Mouse (Mus musculus) limb, embryonic 12.5 days (tissue): ENCODE measurements around the gene Micu1. TPM values are rescaled to one million over a fixed set of nuclear protein-coding genes. Genes with fewer than 3 reads are reported as not detected.
"Not testable (repeated sequence)": the region's sequence is repeated elsewhere in the genome, so short reads cannot be mapped to it uniquely, and the experiment has no call there.

ENCODE experiments used
- ATAC-seq: fragments of 200-750 bp; cut with Nextera tagmentation; 2 replicates; pipeline ENCODE4 v1.8.0; 2017; ENCODE audit warnings: low read depth, moderate TSS enrichment; ENCODE audit not compliant: insufficient number of reproducible peaks, insufficient read depth, low FRiP score, low TSS enrichment
- H3K27ac ChIP-seq: fragments of 300-500 bp; sonication (generic); 2 replicates; pipeline ENCODE4 v1.5.1; 2016; ENCODE audit warnings: mild to moderate bottlenecking, moderate library complexity
- H3K27me3 ChIP-seq: fragments of 300-500 bp; sonication (generic); 2 replicates; pipeline ENCODE4 v1.6.1; 2016; ENCODE audit warnings: mild to moderate bottlenecking, moderate library complexity
- H3K36me3 ChIP-seq: fragments of 300-500 bp; sonication (generic); 2 replicates; pipeline ENCODE4 v1.6.1; 2016; ENCODE audit warnings: mild to moderate bottlenecking, moderate library complexity
- H3K4me1 ChIP-seq: fragments of 300-500 bp; sonication (generic); replicated peaks from 2 replicates; pipeline ENCODE4 v1.6.1; 2016
- H3K4me2 ChIP-seq: fragments of 300-500 bp; sonication (generic); 2 replicates; pipeline ENCODE4 v1.6.1; 2016; ENCODE audit warnings: mild to moderate bottlenecking, moderate library complexity
- H3K4me3 ChIP-seq: fragments of 300-500 bp; sonication (generic); replicated peaks from 2 replicates; pipeline ENCODE4 v1.5.1; 2016; ENCODE audit warnings: mild to moderate bottlenecking
- H3K9ac ChIP-seq: fragments of 300-500 bp; sonication (generic); replicated peaks from 2 replicates; pipeline ENCODE4 v1.6.1; 2016; ENCODE audit warnings: mild to moderate bottlenecking, moderate library complexity
- H3K9me3 ChIP-seq: fragments of 300-500 bp; sonication (generic); 2 replicates; pipeline ENCODE4 v1.6.1; 2016; ENCODE audit warnings: mild to moderate bottlenecking, moderate library complexity
- WGBS: fragments of 180-500 bp; shearing (Covaris S2); methylation state at CpG from one replicate; pipeline ENCODE4 v1.1.7; 2016; 5-methylcytosine and 5-hydroxymethylcytosine counted together
- polyA plus RNA-seq: library from polyadenylated mRNA; unstranded; fragments of >200 nt; fragmentation: Nextera tagmentation; extraction: Ambion mirVana; gene quantifications from 2 replicates; pipeline ENCODE4 v1.2.1, GENCODE M21; 2016

Micu1 gene
- polyA plus RNA-seq, 1 experiment from 2014 or later = 80.5 TPM

- no peaks in the 10 kb centered on the region for H3K36me3 ChIP-seq
- peak overlapping the region; percentile 45; the same call in 1 of the 2 replicates for H3K27ac ChIP-seq
- no peak for ATAC-seq
- H3K27me3 ChIP-seq = no peaks in the 10 kb centered on the region
- peaks cover 5% of the 10 kb centered on the region for H3K4me1 ChIP-seq
- H3K9me3 ChIP-seq = no peaks in the 10 kb centered on the region
- H3K4me2 ChIP-seq = no peak overlapping the region
- no peak overlapping the region for H3K4me3 ChIP-seq
- no peak overlapping the region for H3K9ac ChIP-seq
- WGBS = 43% methylated on average over 1 of the region's 1 CpGs
Measured at GRCm38 (mm10) chr10:59875396-59875795, 173.1 kb downstream of the Micu1 start.

- not testable (repeated sequence) for H3K27me3 ChIP-seq, H3K27ac ChIP-seq, H3K4me2 ChIP-seq, H3K9ac ChIP-seq, H3K4me3 ChIP-seq, H3K36me3 ChIP-seq, ATAC-seq, H3K9me3 ChIP-seq
- WGBS = 92% methylated on average over 4 of the region's 4 CpGs
- H3K4me1 ChIP-seq = peaks cover 12% of the 10 kb centered on the region
Measured at GRCm38 (mm10) chr10:59876698-59877097, 174.4 kb downstream of the Micu1 start.

- ATAC-seq = no peak
- 80% methylated on average over 15 of the region's 15 CpGs for WGBS
Measured at GRCm38 (mm10) chr10:59877421-59878117, 175.3 kb downstream of the Micu1 start.

GRCm38 (mm10) chr10:59878823-59879222, 176.5 kb downstream of the Micu1 start:
- Histone ChIP-seq H3K9me3 (no peaks in the 10 kb centered on the region), H3K4me3 (peak overlapping the region; percentile 82), H3K4me2 (peak overlapping the region; percentile 72), H3K4me1 (peaks cover 12% of the 10 kb centered on the region), H3K9ac (peak overlapping the region; percentile 92), H3K27ac (peak overlapping the region; percentile 100), H3K36me3 (peaks cover 10% of the 10 kb centered on the region), H3K27me3 (no peaks in the 10 kb centered on the region)
- 17% methylated on average over 5 of the region's 5 CpGs for WGBS
- ATAC-seq = peak; percentile 32

More at GRCm38 (mm10) chr10:59877421-59878117, 175.3 kb downstream of the Micu1 start:
- Histone ChIP-seq H3K27ac (no peak overlapping the region), H3K4me3 (no peak overlapping the region), H3K4me1 (peaks cover 12% of the 10 kb centered on the region), H3K36me3 (no peaks in the 10 kb centered on the region), H3K9me3 (no peaks in the 10 kb centered on the region), H3K9ac (no peak overlapping the region), H3K27me3 (no peaks in the 10 kb centered on the region), H3K4me2 (no peak overlapping the region)

- Histone ChIP-seq H3K27ac (peak within 1 kb of the TSS; percentile 100), H3K36me3 (peaks cover 16% of the 10 kb centered on the region), H3K4me1 (peaks cover 12% of the 10 kb centered on the region), H3K27me3 (no peaks in the 10 kb centered on the region), H3K4me2 (peak within 1 kb of the TSS; percentile 72), H3K4me3 (peak within 1 kb of the TSS; percentile 82), H3K9ac (peak within 1 kb of the TSS; percentile 92), H3K9me3 (no peaks in the 10 kb centered on the region)
- ATAC-seq = peak; percentile 91
- under 1% methylated on average over 80 of the region's 80 CpGs for WGBS
Measured at GRCm38 (mm10) chr10:59879255-59880028, 177.2 kb downstream of the Micu1 start, which contains the start of gene Dnajb12. Gene Dnajb12, plus strand, starts transcription at chr10:59879556.

- under 1% methylated on average over 13 of the region's 13 CpGs for whole genome bisulfite sequencing
- Histone ChIP-seq H3K36me3 (peaks cover 22% of the 10 kb centered on the region), H3K4me3 (peak overlapping the region; percentile 82), H3K9ac (peak overlapping the region; percentile 92), H3K4me1 (peaks cover 12% of the 10 kb centered on the region), H3K9me3 (no peaks in the 10 kb centered on the region), H3K4me2 (peak overlapping the region; percentile 72), H3K27me3 (no peaks in the 10 kb centered on the region), H3K27ac (peak overlapping the region; percentile 100)
- ATAC-seq = peak; percentile 54
Measured at GRCm38 (mm10) chr10:59880029-59880386, 177.7 kb downstream of the Micu1 start.

GRCm38 (mm10) chr10:59880837-59881236, 178.6 kb downstream of the Micu1 start:
- H3K27me3 ChIP-seq = no peaks in the 10 kb centered on the region
- H3K4me3 ChIP-seq = peak overlapping the region; percentile 82
- no peaks in the 10 kb centered on the region for H3K9me3 ChIP-seq
- H3K4me1 ChIP-seq = peaks cover 12% of the 10 kb centered on the region
- H3K27ac ChIP-seq = no peak overlapping the region
- H3K9ac ChIP-seq = peak overlapping the region; percentile 92; the same call in 1 of the 2 replicates
- H3K4me2 ChIP-seq = peak overlapping the region; percentile 72
- H3K36me3 ChIP-seq = peaks cover 30% of the 10 kb centered on the region
- ATAC-seq = no peak
- WGBS = 87% methylated on average over 7 of the region's 7 CpGs

GRCm38 (mm10) chr10:59884327-59885173, 182.3 kb downstream of the Micu1 start:
- H3K27ac ChIP-seq = no peak overlapping the region
- 91% methylated on average over 10 of the region's 10 CpGs for WGBS
- H3K9ac ChIP-seq = no peak overlapping the region
- H3K4me3 ChIP-seq = no peak overlapping the region
- H3K27me3 ChIP-seq = no peaks in the 10 kb centered on the region
- ATAC-seq = no peak
- H3K9me3 ChIP-seq = no peaks in the 10 kb centered on the region
- H3K36me3 ChIP-seq = peaks cover 34% of the 10 kb centered on the region
- H3K4me1 ChIP-seq = peaks cover 9% of the 10 kb centered on the region
- H3K4me2 ChIP-seq = no peak overlapping the region

GRCm38 (mm10) chr10:59885174-59886080, 183.2 kb downstream of the Micu1 start:
- WGBS = 88% methylated on average over 14 of the region's 14 CpGs
- Histone ChIP-seq H3K4me1 (peaks cover 7% of the 10 kb centered on the region), H3K4me3 (no peak overlapping the region), H3K9me3 (no peaks in the 10 kb centered on the region), H3K4me2 (no peak overlapping the region), H3K27me3 (no peaks in the 10 kb centered on the region), H3K9ac (no peak overlapping the region), H3K36me3 (peaks cover 40% of the 10 kb centered on the region), H3K27ac (no peak overlapping the region)
- no peak for ATAC-seq

GRCm38 (mm10) chr10:59886081-59886466, 183.8 kb downstream of the Micu1 start:
- no peak overlapping the region for H3K9ac ChIP-seq
- no peak overlapping the region for H3K4me3 ChIP-seq
- no peak for ATAC-seq
- H3K27ac ChIP-seq = no peak overlapping the region
- no peak overlapping the region for H3K4me2 ChIP-seq
- H3K4me1 ChIP-seq = peaks cover under 1% of the 10 kb centered on the region
- H3K9me3 ChIP-seq = no peaks in the 10 kb centered on the region
- peaks cover 46% of the 10 kb centered on the region for H3K36me3 ChIP-seq
- whole genome bisulfite sequencing = 95% methylated on average over 1 of the region's 1 CpGs
- no peaks in the 10 kb centered on the region for H3K27me3 ChIP-seq
